Mouse (Mus musculus): ENCODE results near the gene BC005624.

Gene BC005624

GRCm38 (mm10) chr2:30981790-30982513 lies at the start of gene BC005624, which contains the start of gene Usp20:
TSS of gene BC005624 (minus strand) at chr2:30982201.
TSS of gene Usp20 (plus strand) at chr2:30982279.
- CTCF ChIA-PET: interaction anchor here in 2 of 4 experiments (0.6 to 1.5 kb wide), 5 partner anchors 15 to 317 kb away, joined by 3 to 5 read pairs (median 3); partner anchors contain the start of genes Gpr107 (in 1 of the 2), Ptges (in 1 of the 2) and Tor1a (in 1 of the 2)
- POLR2A ChIA-PET: interaction anchor here in 3 of 4 experiments (0.7 to 1.8 kb wide), 20 partner anchors 14 to 318 kb away, joined by 3 to 11 read pairs (median 4); partner anchors contain the start of genes Fnbp1 (in 2 of the 3), Tor1b (in 2 of the 3), Ntmt1 (in 1 of the 3) and Tor1a (in 1 of the 3)

- POLR2A ChIA-PET: interaction anchor here in 3 of 4 experiments (0.5 to 1.6 kb wide), 8 partner anchors 8 to 138 kb away, joined by 3 to 14 read pairs (median 3); no protein-coding TSS in a partner anchor
- CTCF ChIA-PET: interaction anchor here (0.6 to 1.0 kb wide), 5 partner anchors 41 to 646 kb away, joined by 3 to 5 read pairs (median 3); partner anchors contain the start of gene Fnbp1 (in 1 of the 4)
These were observed 44.6 kb upstream of the BC005624 start for GRCm38 (mm10) chr2:31026642-31027041.

- ChIA-PET CTCF (interaction anchor here in 3 of 4 experiments (0.9 to 2.6 kb wide), 9 partner anchors 10 to 148 kb away, joined by 3 to 15 read pairs (median 4); partner anchors contain the start of gene Gpr107 (in 1 of the 3)), POLR2A (interaction anchor here in 2 of 4 experiments (0.6 to 1.6 kb wide), 7 partner anchors 11 to 117 kb away, joined by 3 to 4 read pairs (median 3); partner anchors contain the start of gene Fnbp1 (in 1 of the 2))
These were observed 43.5 kb upstream of the BC005624 start for GRCm38 (mm10) chr2:31025458-31025857.

GRCm38 (mm10) chr2:31024618-31025370 lies 42.8 kb upstream of the BC005624 start:
- ChIA-PET POLR2A (interaction anchor here in 2 of 4 experiments (0.6 to 1.6 kb wide), 9 partner anchors 11 to 141 kb away, joined by 3 to 4 read pairs (median 4); no protein-coding TSS in a partner anchor), CTCF (interaction anchor here (0.5 to 2.6 kb wide), 20 partner anchors 10 to 763 kb away, joined by 3 to 15 read pairs (median 4); partner anchors contain the start of gene Gpr107 (in 2 of the 4))

GRCm38 (mm10) chr2:31023940-31024339 lies 41.9 kb upstream of the BC005624 start:
- ChIA-PET CTCF (interaction anchor here in 3 of 4 experiments (0.6 to 2.6 kb wide), 10 partner anchors 11 to 282 kb away, joined by 3 to 15 read pairs (median 4); partner anchors contain the start of gene Gpr107 (in 2 of the 3)), POLR2A (interaction anchor here in 2 of 4 experiments (0.9 to 1.6 kb wide), 5 partner anchors 10 to 142 kb away, joined by 3 to 4 read pairs (median 4); no protein-coding TSS in a partner anchor)

- POLR2A ChIA-PET: interaction anchor here in 3 of 4 experiments (0.6 to 3.3 kb wide), 12 partner anchors 9 to 143 kb away, joined by 3 to 15 read pairs (median 3); partner anchors contain the start of genes BC005624 (in 1 of the 3), Fnbp1 (in 1 of the 3), Gpr107 (in 1 of the 3) and Usp20 (in 1 of the 3)
- CTCF ChIA-PET: interaction anchor here in 2 of 4 experiments (1.1 to 1.2 kb wide), 2 partner anchors 130 to 131 kb away, joined by 3 read pairs; no protein-coding TSS in a partner anchor
These were observed 38.2 kb upstream of the BC005624 start for GRCm38 (mm10) chr2:31020202-31020601.

GRCm38 (mm10) chr2:31019011-31019410 lies 37.0 kb upstream of the BC005624 start:
- CTCF ChIA-PET: interaction anchor here in 3 of 4 experiments (0.5 to 2.2 kb wide), 10 partner anchors 23 to 629 kb away, joined by 3 to 9 read pairs (median 4); partner anchors contain the start of gene Gpr107 (in 1 of the 3)

GRCm38 (mm10) chr2:31018519-31018918 lies 36.5 kb upstream of the BC005624 start:
- CTCF ChIA-PET: interaction anchor here in 3 of 4 experiments (0.6 to 2.2 kb wide), 8 partner anchors 22 to 628 kb away, joined by 3 to 9 read pairs (median 4); partner anchors contain the start of gene Gpr107 (in 1 of the 3)

More at GRCm38 (mm10) chr2:31019011-31019410, 37.0 kb upstream of the BC005624 start:
- POLR2A ChIA-PET: interaction anchor here in 3 of 4 experiments (0.5 to 3.3 kb wide), 33 partner anchors 9 to 238 kb away, joined by 3 to 15 read pairs (median 4); partner anchors contain the start of genes Fnbp1 (in 2 of the 3), Gpr107 (in 2 of the 3), BC005624 (in 1 of the 3) and Usp20 (in 1 of the 3)

GRCm38 (mm10) chr2:31017625-31018317 lies 35.8 kb upstream of the BC005624 start:
- ChIA-PET CTCF (interaction anchor here in 3 of 4 experiments (0.5 to 2.2 kb wide), 5 partner anchors 40 to 281 kb away, joined by 3 to 9 read pairs (median 4); partner anchors contain the start of gene Gpr107 (in 1 of the 3)), POLR2A (interaction anchor here in 2 of 4 experiments (0.6 to 3.3 kb wide), 25 partner anchors 10 to 355 kb away, joined by 3 to 15 read pairs (median 3); partner anchors contain the start of genes BC005624 (in 1 of the 2), Fnbp1 (in 1 of the 2), Gpr107 (in 1 of the 2) and Usp20 (in 1 of the 2))

More at GRCm38 (mm10) chr2:31018519-31018918, 36.5 kb upstream of the BC005624 start:
- POLR2A ChIA-PET: interaction anchor here in 3 of 4 experiments (0.5 to 3.3 kb wide), 37 partner anchors 9 to 354 kb away, joined by 3 to 15 read pairs (median 4); partner anchors contain the start of genes Fnbp1 (in 2 of the 3), Gpr107 (in 2 of the 3), BC005624 (in 1 of the 3) and Usp20 (in 1 of the 3)

GRCm38 (mm10) chr2:31013371-31014120 lies 31.5 kb upstream of the BC005624 start:
- CTCF ChIA-PET: interaction anchor here in 3 of 4 experiments (0.6 to 3.5 kb wide), 4 partner anchors 11 to 845 kb away, joined by 3 to 15 read pairs (median 6); no protein-coding TSS in a partner anchor

GRCm38 (mm10) chr2:31007208-31007607 lies 25.2 kb upstream of the BC005624 start:
- POLR2A ChIA-PET: interaction anchor here in 2 of 4 experiments (1.1 to 3.4 kb wide), 6 partner anchors 8 to 135 kb away, joined by 3 to 9 read pairs (median 4); partner anchors contain the start of gene Fnbp1 (in 1 of the 2)

More at GRCm38 (mm10) chr2:31013371-31014120, 31.5 kb upstream of the BC005624 start:
- POLR2A ChIA-PET: interaction anchor here in 3 of 4 experiments (0.6 to 2.4 kb wide), 10 partner anchors 9 to 148 kb away, joined by 3 to 10 read pairs (median 4); partner anchors contain the start of gene Fnbp1 (in 1 of the 3)

GRCm38 (mm10) chr2:31006434-31006833 lies 24.4 kb upstream of the BC005624 start:
- ChIA-PET POLR2A (interaction anchor here in 2 of 4 experiments (0.7 to 3.4 kb wide), 8 partner anchors 12 to 157 kb away, joined by 3 to 9 read pairs (median 4); partner anchors contain the start of gene Fnbp1 (in 1 of the 2)), CTCF (interaction anchor here in 2 of 4 experiments (0.6 to 1.0 kb wide), 2 partner anchors 19 to 142 kb away, joined by 3 to 5 read pairs; no protein-coding TSS in a partner anchor)

More at GRCm38 (mm10) chr2:31007208-31007607, 25.2 kb upstream of the BC005624 start:
- CTCF ChIA-PET: interaction anchor here in 1 of 4 experiments (1.0 kb wide), 1 partner anchor 18 kb away, joined by 3 read pairs; no protein-coding TSS in a partner anchor

- ChIA-PET CTCF (no interaction called here), POLR2A (interaction anchor here in 2 of 4 experiments (0.7 to 1.0 kb wide), 7 partner anchors 13 to 158 kb away, joined by 3 to 5 read pairs (median 3); no protein-coding TSS in a partner anchor)
These were observed 23.5 kb upstream of the BC005624 start for GRCm38 (mm10) chr2:31005453-31005852.

GRCm38 (mm10) chr2:31002857-31003256 lies 20.9 kb upstream of the BC005624 start:
- CTCF ChIA-PET: no interaction called here
- POLR2A ChIA-PET: interaction anchor here in 1 of 4 experiments (1.1 kb wide), 1 partner anchor 16 kb away, joined by 3 read pairs; no protein-coding TSS in a partner anchor

Data from embryonic stem cell, embryonic (primary cell).